Mouse (Mus musculus): ENCODE results near the gene Hsd11b2.

Gene Hsd11b2

GRCm38 (mm10) chr8:105518436-105519313, at the start of gene Hsd11b2:
Gene Hsd11b2 (plus strand): TSS chr8:105518755.
- DNase-seq = peak; percentile 73

GRCm38 (mm10) chr8:105469041-105469695, 49.4 kb upstream of the Hsd11b2 start:
- DNase-seq = peak; percentile 85

GRCm38 (mm10) chr8:105469816-105470215, 48.7 kb upstream of the Hsd11b2 start:
- DNase-seq = no peak

- no peak for DNase-seq
Measured at GRCm38 (mm10) chr8:105470262-105470661, 48.3 kb upstream of the Hsd11b2 start.

- no peak for DNase-seq
Measured at GRCm38 (mm10) chr8:105470681-105471313, 47.8 kb upstream of the Hsd11b2 start.

GRCm38 (mm10) chr8:105471314-105472015, 47.1 kb upstream of the Hsd11b2 start, which contains the start of gene Tppp3:
Gene Tppp3 (minus strand): TSS chr8:105471526.
- peak; percentile 98 for DNase-seq

- no peak for DNase-seq
Measured at GRCm38 (mm10) chr8:105472414-105472932, 46.1 kb upstream of the Hsd11b2 start.

GRCm38 (mm10) chr8:105472983-105473382, 45.6 kb upstream of the Hsd11b2 start:
- no peak for DNase-seq

GRCm38 (mm10) chr8:105473816-105474606, 44.5 kb upstream of the Hsd11b2 start:
- peak; percentile 83 for DNase-seq

GRCm38 (mm10) chr8:105474680-105475079, 43.9 kb upstream of the Hsd11b2 start:
- DNase-seq = peak; percentile 58

GRCm38 (mm10) chr8:105475254-105475653, 43.3 kb upstream of the Hsd11b2 start:
- no peak for DNase-seq

- DNase-seq = no peak
Measured at GRCm38 (mm10) chr8:105475742-105476141, 42.8 kb upstream of the Hsd11b2 start.

GRCm38 (mm10) chr8:105476161-105476560, 42.4 kb upstream of the Hsd11b2 start:
- no peak for DNase-seq

GRCm38 (mm10) chr8:105476628-105477413, 41.7 kb upstream of the Hsd11b2 start:
- DNase-seq = peak; percentile 84

- no peak for DNase-seq
Measured at GRCm38 (mm10) chr8:105477792-105478191, 40.8 kb upstream of the Hsd11b2 start.

- no peak for DNase-seq
Measured at GRCm38 (mm10) chr8:105481013-105481412, 37.5 kb upstream of the Hsd11b2 start.

GRCm38 (mm10) chr8:105481453-105481852, 37.1 kb upstream of the Hsd11b2 start:
- peak; percentile 62 for DNase-seq

- DNase-seq = no peak
Measured at GRCm38 (mm10) chr8:105482123-105482522, 36.4 kb upstream of the Hsd11b2 start.

GRCm38 (mm10) chr8:105483212-105484029, 35.1 kb upstream of the Hsd11b2 start:
- peak; percentile 66 for DNase-seq

- no peak for DNase-seq
Measured at GRCm38 (mm10) chr8:105484030-105484368, 34.6 kb upstream of the Hsd11b2 start.

Measured in lung, postnatal 36 days (tissue).